Mouse (Mus musculus): Measurements from ENCODE around the gene Cdon. TPM values are rescaled to one million over a fixed set of nuclear protein-coding genes. Genes with fewer than 3 reads are reported as not detected.
"Not testable (repeated sequence)": the region's sequence is repeated elsewhere in the genome, so short reads cannot be mapped to it uniquely, and the experiment has no call there.

Cdon gene
- total RNA-seq, 1 experiment, result 13.4 TPM

GRCm38 (mm10) chr9:35431396-35431795, 10.5 kb downstream of the Cdon start:
- Histone ChIP-seq H3K4me1 (ENCODE audit: control insufficient read depth in 2 of 2, insufficient read depth in 2 of 2, low read length in 2 of 2, poor library complexity in 1 of 2) (no peaks in the 10 kb centered on the region), H3K4me3 (ENCODE audit: insufficient read depth in 1 of 2, low read depth in 1 of 2, low read length in 2 of 2, poor library complexity in 1 of 2, severe bottlenecking in 1 of 2) (no peak overlapping the region), H3K36me3 (ENCODE audit: control insufficient read depth, insufficient read depth, low read length, poor library complexity, severe bottlenecking) (no peaks in the 10 kb centered on the region), H3K9me3 (ENCODE audit: control insufficient read depth, insufficient read depth, low read depth, low read length) (no peaks in the 10 kb centered on the region), H3K9ac (ENCODE audit: insufficient read depth, low read depth, low read length, poor library complexity, severe bottlenecking) (no peak overlapping the region), H3K27ac (ENCODE audit: insufficient read depth, low read depth, low read length, poor library complexity, severe bottlenecking) (no peak overlapping the region)
- no peak for TF ChIP-seq ZC3H11A (IDR thresholded peaks at IDR 0.05; ENCODE audit: borderline replicate concordance, low read depth, low read length)
- no peak for TF ChIP-seq ZNF384 (IDR thresholded peaks at IDR 0.05; ENCODE audit: low read depth, low read length)
- TF ChIP-seq HCFC1 (IDR thresholded peaks at IDR 0.05; ENCODE audit: borderline replicate concordance, insufficient read depth, low read length), result no peak
- TF ChIP-seq MAFK (IDR thresholded peaks at IDR 0.05; ENCODE audit: insufficient read depth, low read depth, low read length), result no peak
- no peak for TF ChIP-seq CHD2 (IDR thresholded peaks at IDR 0.05; ENCODE audit: low read depth, low read length)
- in situ Hi-C loops (cut with MboI; ENCODE audit: low sequenced_read_pairs in 2 of 2, unreplicated experiment in 2 of 2), result no loop called here
- no peak for DNase-seq (ENCODE audit: low read depth, low spot score)

- DNase-seq (ENCODE audit: low read depth, low spot score); H3K9ac ChIP-seq (ENCODE audit: insufficient read depth, low read depth, low read length, poor library complexity, severe bottlenecking); in situ Hi-C loops (cut with MboI; ENCODE audit: low sequenced_read_pairs in 2 of 2, unreplicated experiment in 2 of 2); H3K36me3 ChIP-seq (ENCODE audit: control insufficient read depth, insufficient read depth, low read length, poor library complexity, severe bottlenecking); H3K4me1 ChIP-seq (ENCODE audit: control insufficient read depth in 2 of 2, insufficient read depth in 2 of 2, low read length in 2 of 2, poor library complexity in 1 of 2); H3K27ac ChIP-seq (ENCODE audit: insufficient read depth, low read depth, low read length, poor library complexity, severe bottlenecking); H3K9me3 ChIP-seq (ENCODE audit: control insufficient read depth, insufficient read depth, low read depth, low read length); H3K4me3 ChIP-seq (ENCODE audit: insufficient read depth in 1 of 2, low read depth in 1 of 2, low read length in 2 of 2, poor library complexity in 1 of 2, severe bottlenecking in 1 of 2): not testable (repeated sequence)
Observed at GRCm38 (mm10) chr9:35432717-35433297, 11.9 kb downstream of the Cdon start.

- Histone ChIP-seq H3K4me3 (ENCODE audit: insufficient read depth in 1 of 2, low read depth in 1 of 2, low read length in 2 of 2, poor library complexity in 1 of 2, severe bottlenecking in 1 of 2) (no peak overlapping the region), H3K27ac (ENCODE audit: insufficient read depth, low read depth, low read length, poor library complexity, severe bottlenecking) (no peak overlapping the region), H3K4me1 (ENCODE audit: control insufficient read depth in 2 of 2, insufficient read depth in 2 of 2, low read length in 2 of 2, poor library complexity in 1 of 2) (no peaks in the 10 kb centered on the region), H3K9ac (ENCODE audit: insufficient read depth, low read depth, low read length, poor library complexity, severe bottlenecking) (no peak overlapping the region), H3K36me3 (ENCODE audit: control insufficient read depth, insufficient read depth, low read length, poor library complexity, severe bottlenecking) (no peaks in the 10 kb centered on the region), H3K9me3 (ENCODE audit: control insufficient read depth, insufficient read depth, low read depth, low read length) (no peaks in the 10 kb centered on the region)
- in situ Hi-C loops (cut with MboI; ENCODE audit: low sequenced_read_pairs in 2 of 2, unreplicated experiment in 2 of 2), result no loop called here
- no peak for TF ChIP-seq HCFC1 (IDR thresholded peaks at IDR 0.05; ENCODE audit: borderline replicate concordance, insufficient read depth, low read length)
- no peak for TF ChIP-seq MAFK (IDR thresholded peaks at IDR 0.05; ENCODE audit: insufficient read depth, low read depth, low read length)
- no peak for TF ChIP-seq ZNF384 (IDR thresholded peaks at IDR 0.05; ENCODE audit: low read depth, low read length)
- TF ChIP-seq CHD2 (IDR thresholded peaks at IDR 0.05; ENCODE audit: low read depth, low read length), result no peak
- no peak for TF ChIP-seq ZC3H11A (IDR thresholded peaks at IDR 0.05; ENCODE audit: borderline replicate concordance, low read depth, low read length)
- no peak for DNase-seq (ENCODE audit: low read depth, low spot score)
Observed at GRCm38 (mm10) chr9:35434340-35434739, 13.4 kb downstream of the Cdon start.

- no peak for DNase-seq (ENCODE audit: low read depth, low spot score)
- in situ Hi-C loops (cut with MboI; ENCODE audit: low sequenced_read_pairs in 2 of 2, unreplicated experiment in 2 of 2), result no loop called here
- Histone ChIP-seq H3K36me3 (ENCODE audit: control insufficient read depth, insufficient read depth, low read length, poor library complexity, severe bottlenecking) (no peaks in the 10 kb centered on the region), H3K4me1 (ENCODE audit: control insufficient read depth in 2 of 2, insufficient read depth in 2 of 2, low read length in 2 of 2, poor library complexity in 1 of 2) (no peaks in the 10 kb centered on the region), H3K27ac (ENCODE audit: insufficient read depth, low read depth, low read length, poor library complexity, severe bottlenecking) (no peak overlapping the region), H3K9me3 (ENCODE audit: control insufficient read depth, insufficient read depth, low read depth, low read length) (no peaks in the 10 kb centered on the region), H3K9ac (ENCODE audit: insufficient read depth, low read depth, low read length, poor library complexity, severe bottlenecking) (no peak overlapping the region), H3K4me3 (ENCODE audit: insufficient read depth in 1 of 2, low read depth in 1 of 2, low read length in 2 of 2, poor library complexity in 1 of 2, severe bottlenecking in 1 of 2) (no peak overlapping the region)
- no peak for TF ChIP-seq ZC3H11A (IDR thresholded peaks at IDR 0.05; ENCODE audit: borderline replicate concordance, low read depth, low read length)
- no peak for TF ChIP-seq HCFC1 (IDR thresholded peaks at IDR 0.05; ENCODE audit: borderline replicate concordance, insufficient read depth, low read length)
- TF ChIP-seq MAFK (IDR thresholded peaks at IDR 0.05; ENCODE audit: insufficient read depth, low read depth, low read length), result no peak
- TF ChIP-seq CHD2 (IDR thresholded peaks at IDR 0.05; ENCODE audit: low read depth, low read length), result no peak
- no peak for TF ChIP-seq ZNF384 (IDR thresholded peaks at IDR 0.05; ENCODE audit: low read depth, low read length)
Observed at GRCm38 (mm10) chr9:35435565-35435964, 14.6 kb downstream of the Cdon start.

Data from ES-E14 (cell line).